Mouse (Mus musculus) central nervous system, embryonic 18 days (tissue): Measurements from ENCODE around the gene Vmn2r108. TPM values are rescaled to one million over a fixed set of nuclear protein-coding genes. Genes with fewer than 3 reads are reported as not detected.

Experiments
- polyA plus RNA-seq: library from polyadenylated mRNA; depleted of rRNA; stranded (reverse); fragments of >200 nt; gene quantifications from 2 replicates; pipeline ENCODE4 v1.2.3, GENCODE M21; 2012; rRNA removed

Gene Vmn2r108
- not detected in 2 replicates for polyA plus RNA-seq

DNA sequence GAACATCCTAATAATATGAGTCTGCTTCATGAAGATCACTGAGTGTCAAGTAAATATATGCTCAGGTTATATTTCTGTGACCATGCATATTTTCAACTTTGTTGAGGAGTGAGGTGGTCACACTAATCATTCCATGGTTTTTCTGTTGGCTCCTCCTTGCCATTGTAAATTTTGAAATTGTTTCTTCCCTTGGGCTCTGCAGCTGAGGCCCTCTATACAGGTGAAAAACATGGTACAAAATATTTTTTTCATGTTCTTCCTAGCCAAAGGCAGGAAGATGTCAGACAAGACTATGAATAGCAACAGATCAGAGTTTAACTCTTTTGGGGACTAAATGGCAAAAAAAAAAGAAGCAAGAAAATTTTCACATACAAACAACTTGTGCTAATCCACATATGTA, at the start of gene Vmn2r108:
TSS of gene Vmn2r108 (minus strand) at position 101 of the 400 bp plus-strand sequence.

DNA sequence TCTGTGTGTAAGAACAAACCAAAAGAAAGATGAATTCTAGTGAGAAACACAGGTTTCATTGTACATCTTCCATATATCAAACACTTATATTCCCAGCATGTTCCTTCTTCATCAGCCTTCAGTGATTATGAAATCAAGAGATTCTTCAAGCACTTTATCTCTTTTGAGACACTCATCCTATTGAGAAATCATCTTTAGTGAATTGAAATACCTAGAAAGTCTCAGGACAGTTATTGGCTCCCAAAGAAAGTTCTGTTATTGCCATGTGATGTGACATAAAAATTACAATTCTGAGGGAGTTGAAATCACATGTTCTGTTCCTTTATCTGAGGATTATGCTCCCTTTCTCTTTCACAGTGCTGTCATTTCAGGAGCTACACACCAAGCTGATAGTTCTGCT, 16.7 kb upstream of the Vmn2r108 start, which contains the start of gene Vmn1r225:
TSS of gene Vmn1r225 (plus strand) at position 301 of the 400 bp plus-strand sequence.

DNA sequence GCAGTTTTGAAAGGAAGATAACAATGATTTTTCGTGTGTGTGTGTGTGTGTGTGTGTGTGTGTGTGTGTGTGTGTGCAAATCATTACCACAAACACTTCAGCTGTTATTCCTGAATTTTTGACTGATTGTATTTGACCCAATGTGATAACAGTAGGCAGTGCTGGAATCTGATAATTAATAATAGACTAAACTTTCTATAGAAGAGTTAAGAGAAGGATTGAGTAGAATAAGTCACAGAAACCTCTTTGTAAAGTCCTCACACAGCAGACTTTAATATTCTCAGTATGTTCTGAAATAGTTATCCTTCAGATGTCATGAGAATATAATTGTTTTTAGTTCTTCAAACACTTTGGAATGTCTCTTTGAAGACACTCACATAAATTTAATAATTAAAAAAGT, 67.3 kb downstream of the Vmn2r108 start, which contains the start of gene Vmn1r224:
TSS of gene Vmn1r224 (plus strand) at position 301 of the 400 bp plus-strand sequence.

Other genes starting within 250 kb of the Vmn2r108 start
- not detected in 2 replicates for gene Vmn2r105, start 246.3 kb downstream of the Vmn2r108 start, polyA plus RNA-seq
- not detected in 2 replicates for gene Vmn2r106, start 195.8 kb downstream of the Vmn2r108 start, polyA plus RNA-seq
- gene Vmn2r107, start 136.1 kb downstream of the Vmn2r108 start, polyA plus RNA-seq: not detected in 2 replicates
- gene Vmn1r224, start 67.2 kb downstream of the Vmn2r108 start, polyA plus RNA-seq: not detected in 2 replicates
- not detected in 2 replicates for gene Vmn1r225, start 16.8 kb upstream of the Vmn2r108 start, polyA plus RNA-seq
- not detected in 2 replicates for gene Vmn2r109, start 83.4 kb upstream of the Vmn2r108 start, polyA plus RNA-seq
- gene Vmn2r110, start 115.1 kb upstream of the Vmn2r108 start, polyA plus RNA-seq: not detected in 2 replicates
- not detected in 2 replicates for gene Fpr-rs3, start 143.5 kb upstream of the Vmn2r108 start, polyA plus RNA-seq
- not detected in 2 replicates for gene Vmn1r226, start 201.5 kb upstream of the Vmn2r108 start, polyA plus RNA-seq
- gene Vmn1r227, start 248.5 kb upstream of the Vmn2r108 start, polyA plus RNA-seq: not detected in 2 replicates